Mouse (Mus musculus) testis, adult 2 months (tissue): ENCODE data around the gene Mybph.

Experiments
- CTCF ChIP-seq: fragments of 200-500 bp; IDR thresholded peaks from 2 replicates; pipeline ENCODE4 v1.5.1; 2012; ENCODE audit warnings: low read depth, mild to moderate bottlenecking, inconsistent platforms, low read length, moderate library complexity; ENCODE audit not compliant: control insufficient read depth, insufficient read depth, insufficient replicate concordance
- POLR2A ChIP-seq: fragments of 200-500 bp; IDR thresholded peaks from 2 replicates; pipeline ENCODE4 v1.6.1; 2012; ENCODE audit warnings: low read depth, mild to moderate bottlenecking, inconsistent platforms, low read length, moderate library complexity; ENCODE audit not compliant: control insufficient read depth

GRCm38 (mm10) chr1:134150745-134151144 lies 42.5 kb upstream of the Mybph start:
- no peak for TF ChIP-seq CTCF
- TF ChIP-seq POLR2A, result no peak
